Mouse (Mus musculus) 416B (cell line): Measurements from ENCODE around the gene Ccdc170.
A peak's percentile ranks its signal among the peaks of the same experiment; 100 is the strongest.
"Not testable (repeated sequence)": the region's sequence is repeated elsewhere in the genome, so short reads cannot be mapped to it uniquely, and the experiment has no call there.

Experiments used
- DNase-seq: peaks from one replicate; pipeline ENCODE4 v3.0.0; 2011; ENCODE audit warnings: low read depth

Gene Ccdc170

DNA sequence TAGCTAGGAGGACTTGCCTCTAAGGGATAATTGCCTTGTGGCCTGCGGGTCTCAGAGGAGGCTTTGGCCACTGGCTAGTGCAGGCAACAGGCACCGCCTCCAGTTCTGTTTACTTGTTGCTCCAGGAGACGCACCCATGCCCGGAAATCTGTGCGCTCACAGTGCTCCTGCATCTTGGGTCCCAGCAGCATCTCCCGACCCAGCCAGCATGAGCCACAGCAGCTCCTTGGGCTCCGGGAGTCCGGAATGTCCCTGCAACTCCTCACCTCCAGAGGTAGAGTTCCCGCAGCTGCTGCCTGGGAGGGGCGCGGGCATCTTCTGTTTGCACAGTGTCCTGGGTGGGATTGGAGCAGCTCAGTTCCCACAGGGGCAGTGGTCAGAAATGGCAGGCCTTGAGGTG is at the start of gene Ccdc170:
Gene Ccdc170 (plus strand): TSS at position 148 of the 400 bp plus-strand sequence.
- no peak for DNase-seq

DNA sequence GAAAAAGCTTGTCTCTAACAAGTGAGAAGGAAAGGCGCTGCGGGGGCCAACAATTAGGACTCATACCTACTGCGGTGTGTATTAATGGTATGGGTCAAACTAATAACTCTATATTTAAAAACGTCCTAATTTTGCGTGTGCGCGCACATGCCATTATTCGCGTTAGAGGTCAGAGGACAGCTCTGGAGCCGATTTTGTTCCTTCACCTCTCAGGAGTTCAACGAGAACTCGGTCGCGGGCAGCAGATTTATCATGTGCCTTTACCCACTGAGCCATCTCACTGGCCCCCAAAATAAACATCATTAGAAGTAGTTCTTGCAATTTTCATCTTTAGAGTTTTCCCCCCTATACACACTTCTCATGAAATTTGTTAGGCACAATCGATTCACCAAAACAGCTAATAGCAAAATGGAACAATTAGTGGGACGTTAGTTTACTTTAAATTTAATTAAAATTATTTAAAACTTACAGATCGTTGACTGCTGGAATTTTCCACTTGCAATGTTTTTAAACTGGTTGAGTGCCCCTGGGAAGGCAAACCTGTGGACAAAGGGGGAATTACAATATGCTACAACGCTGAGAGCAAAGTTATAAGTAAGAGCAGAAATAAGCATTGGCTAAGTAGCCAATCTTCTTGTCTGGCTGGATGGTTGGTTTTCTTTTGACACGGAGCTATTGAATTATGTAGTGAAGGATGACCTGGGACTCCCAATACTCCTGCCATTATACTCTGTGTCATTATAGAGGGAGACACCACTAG is 49.1 kb upstream of the Ccdc170 start:
- DNase-seq = peak; percentile 67

DNA sequence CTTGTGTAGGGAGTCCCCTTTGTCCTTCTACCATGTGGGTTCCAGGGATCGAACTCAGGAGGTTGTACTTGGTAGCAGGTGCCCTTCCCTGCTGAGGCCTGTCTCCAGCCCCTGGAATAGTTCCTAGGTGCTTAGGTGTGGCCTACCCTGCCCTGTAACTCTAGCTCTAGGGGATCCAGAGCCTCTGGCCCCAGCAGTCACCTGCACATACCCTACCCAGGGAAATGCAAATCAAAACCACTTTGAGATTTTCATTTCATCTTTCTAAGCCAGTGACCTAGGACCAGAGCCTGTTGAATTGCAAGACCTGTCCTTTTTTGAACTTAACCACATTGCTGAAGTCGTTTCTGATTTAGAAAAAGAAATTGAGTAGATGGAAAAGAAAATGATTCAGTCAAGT is 48.4 kb upstream of the Ccdc170 start:
- DNase-seq = not testable (repeated sequence)

DNA sequence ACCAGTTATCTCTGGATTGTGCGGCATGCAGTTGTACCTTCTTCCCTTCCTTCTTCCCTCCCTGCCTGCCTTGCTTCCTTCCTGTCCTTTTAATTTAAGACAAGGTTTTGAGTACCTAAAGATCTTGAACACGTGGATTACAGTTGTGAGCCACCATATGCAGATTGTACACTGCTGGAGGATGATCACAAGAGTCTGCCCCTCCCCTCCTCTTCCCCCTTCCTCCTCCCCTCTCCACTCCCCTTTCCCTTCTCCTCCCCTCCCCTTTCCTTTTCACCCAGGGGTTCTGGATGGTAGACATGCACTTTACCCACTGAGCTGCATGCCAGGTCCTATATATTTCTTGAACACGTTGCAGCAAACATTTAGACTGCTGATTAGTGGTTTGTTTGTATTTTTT is 46.9 kb upstream of the Ccdc170 start:
- no peak for DNase-seq

DNA sequence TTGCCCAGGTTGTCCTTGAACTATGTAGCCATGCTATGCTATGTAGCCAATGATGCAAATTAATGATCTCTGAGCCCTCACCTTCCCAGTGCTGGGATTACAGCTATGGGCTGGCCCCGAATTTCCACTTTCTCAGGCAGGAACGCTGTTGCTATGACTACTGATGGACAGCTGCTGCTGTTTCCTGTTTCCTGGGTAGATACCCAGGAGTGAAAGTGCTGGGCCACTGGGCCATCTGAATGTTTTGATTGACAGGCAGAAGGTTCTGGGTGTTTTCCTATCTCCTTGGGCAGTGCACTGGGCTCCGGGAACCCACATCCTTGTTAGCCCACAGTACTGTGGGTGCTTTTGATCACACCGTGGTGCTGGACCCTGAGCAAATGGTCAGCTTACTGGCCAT is 25.9 kb upstream of the Ccdc170 start:
- DNase-seq = peak; percentile 69

DNA sequence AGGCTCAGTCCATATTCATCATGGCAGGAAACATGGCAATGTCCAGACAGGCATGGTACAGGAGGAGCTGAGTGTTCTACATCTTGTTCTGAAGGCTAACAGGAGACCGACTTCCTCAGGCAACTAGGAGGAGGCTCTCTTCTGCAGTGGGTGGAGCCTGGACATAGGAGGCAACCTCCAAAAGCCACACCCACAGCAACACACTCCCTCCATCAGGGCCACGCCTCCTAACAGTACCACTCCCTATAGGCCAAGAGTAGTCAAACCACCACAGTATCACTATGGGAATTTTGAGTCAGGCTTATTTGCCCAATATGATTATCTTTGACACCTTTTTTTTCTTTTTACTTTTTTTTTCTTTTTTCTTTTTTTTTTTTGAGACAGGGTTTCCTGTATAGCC is 22.1 kb upstream of the Ccdc170 start:
- peak; percentile 28 for DNase-seq

DNA sequence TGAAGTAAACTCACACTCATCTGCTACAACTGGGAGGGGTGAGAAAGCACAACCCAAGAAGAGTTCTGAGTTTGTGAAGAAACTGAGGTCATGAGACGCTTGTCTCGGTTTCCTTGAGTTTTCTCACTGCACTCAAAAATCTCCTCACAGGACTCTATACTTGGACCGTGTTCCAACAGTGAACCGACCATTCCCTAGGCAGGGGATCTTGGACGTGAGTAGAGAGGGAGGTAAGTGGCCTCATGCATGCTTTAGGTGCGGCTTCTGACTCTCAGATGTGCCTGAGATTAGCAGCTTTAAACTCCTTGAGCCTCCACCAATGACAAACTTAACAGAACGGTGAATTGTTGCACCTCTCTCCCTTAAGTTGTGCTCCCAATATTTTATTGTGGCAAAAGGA is 16.5 kb upstream of the Ccdc170 start:
- no peak for DNase-seq

DNA sequence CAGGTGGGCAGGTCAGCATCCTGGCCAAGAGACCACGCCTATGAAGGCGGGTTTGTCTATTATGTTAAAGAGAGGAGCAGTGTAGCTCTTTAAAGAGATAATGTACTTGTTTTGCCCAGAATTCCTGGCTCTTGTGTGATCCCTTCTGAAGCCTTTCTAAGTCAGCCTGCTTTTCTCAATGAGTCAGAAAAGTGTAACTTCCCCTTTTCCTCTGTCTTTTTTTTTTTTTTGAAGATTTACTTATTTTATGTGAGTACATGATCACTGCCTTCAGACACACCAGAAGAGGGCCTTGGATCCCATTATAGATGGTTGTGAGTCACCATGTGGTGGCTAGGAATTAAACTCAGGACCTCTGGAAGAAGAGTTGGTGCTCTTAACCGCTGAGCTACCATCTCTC is 12.9 kb upstream of the Ccdc170 start:
- DNase-seq = peak; percentile 61

DNA sequence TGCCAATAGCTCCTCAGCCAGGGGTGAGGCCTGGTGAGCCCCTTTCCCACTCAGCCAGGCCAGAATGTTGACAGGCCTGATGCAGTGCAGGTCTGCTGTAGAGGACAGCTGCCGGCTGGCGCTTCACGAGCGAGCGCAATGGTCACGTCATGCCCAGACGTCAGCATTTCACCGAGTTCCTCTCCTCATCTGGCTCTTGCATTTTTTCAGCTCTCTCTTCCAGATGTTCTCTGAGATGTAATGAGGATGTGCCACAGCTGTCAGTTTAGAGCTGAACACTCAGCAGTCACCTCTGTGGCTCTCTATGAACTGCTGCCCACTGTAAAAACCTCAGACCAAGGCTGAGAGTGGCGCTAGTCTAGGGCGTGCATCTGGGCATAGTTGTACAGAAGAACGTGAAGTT is 8.7 kb upstream of the Ccdc170 start:
- no peak for DNase-seq

DNA sequence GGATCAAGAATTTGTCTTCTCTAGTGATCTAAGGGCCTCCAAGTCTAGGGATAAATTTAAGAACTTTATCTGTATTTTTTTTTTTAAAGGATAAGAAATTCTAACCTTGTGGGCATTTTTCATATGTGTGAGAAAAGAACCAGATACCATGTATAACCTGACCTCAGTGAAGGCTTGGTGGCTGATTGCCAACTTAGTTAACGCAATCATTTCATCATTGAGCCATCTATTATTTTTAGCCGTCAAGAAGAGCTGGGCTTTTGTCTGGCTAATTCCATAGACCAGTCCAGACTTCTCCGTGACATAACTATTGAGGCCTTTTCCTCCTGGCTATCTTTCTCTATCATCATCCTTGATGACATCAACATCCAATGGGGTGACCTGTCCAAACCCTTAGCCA is 6.9 kb upstream of the Ccdc170 start:
- peak; percentile 31 for DNase-seq

DNA sequence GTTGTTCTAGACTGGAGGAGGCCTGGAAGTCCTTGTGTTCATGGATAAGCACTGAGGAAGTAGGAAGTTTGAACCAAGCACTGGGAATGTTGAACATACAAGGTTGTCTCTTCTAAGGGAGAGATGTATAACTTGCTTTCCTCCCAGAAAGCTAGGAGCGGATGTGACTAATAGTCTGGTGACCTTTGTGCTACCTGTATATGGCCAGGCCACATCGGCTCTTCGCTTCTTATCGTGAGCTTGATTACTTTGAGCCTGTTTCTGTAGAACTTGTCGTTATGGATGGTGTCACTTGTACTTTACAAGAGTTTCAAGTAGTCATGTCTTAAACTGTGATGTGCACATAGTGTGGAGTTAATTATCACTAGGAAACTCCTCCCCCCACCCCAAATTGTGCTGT is 5.7 kb upstream of the Ccdc170 start:
- DNase-seq = no peak

DNA sequence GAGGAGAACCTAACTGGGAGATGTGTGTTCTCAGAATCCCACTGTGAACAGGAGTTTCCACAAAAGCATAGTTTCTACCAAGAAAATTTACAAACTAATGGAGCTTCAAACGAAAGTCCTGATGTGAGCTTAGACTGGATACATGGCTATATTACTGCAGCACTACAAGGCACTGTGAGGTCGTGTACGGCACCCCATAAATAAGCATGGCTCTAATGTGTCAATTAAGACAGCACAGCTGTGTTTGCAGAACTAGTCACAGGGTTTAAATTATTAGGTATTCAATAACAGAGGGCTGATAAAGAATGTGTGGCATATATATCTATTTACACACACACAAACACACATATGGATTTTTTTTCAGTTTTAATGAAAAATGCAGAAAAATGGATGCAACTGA is 1.4 kb upstream of the Ccdc170 start:
- no peak for DNase-seq

DNA sequence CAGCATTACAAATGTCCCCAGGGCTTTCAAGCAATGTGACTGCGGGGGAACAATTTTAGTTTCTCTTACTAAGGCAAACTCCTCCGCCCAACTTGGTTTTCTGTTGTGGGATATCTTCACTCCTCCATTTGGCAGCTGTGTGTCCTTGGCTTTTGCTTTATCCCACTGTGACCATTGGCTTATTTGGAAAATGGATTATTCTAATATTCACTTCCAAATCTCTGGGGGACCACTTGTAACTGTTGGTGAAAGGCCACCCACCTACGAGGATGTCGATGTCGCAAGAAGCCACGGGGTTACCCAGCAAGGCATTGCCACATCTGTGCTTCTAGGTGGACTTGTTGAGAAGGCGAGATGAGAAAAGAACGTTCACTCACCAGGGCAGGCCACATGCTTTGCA is 607 bp upstream of the Ccdc170 start:
- DNase-seq = peak; percentile 29

DNA sequence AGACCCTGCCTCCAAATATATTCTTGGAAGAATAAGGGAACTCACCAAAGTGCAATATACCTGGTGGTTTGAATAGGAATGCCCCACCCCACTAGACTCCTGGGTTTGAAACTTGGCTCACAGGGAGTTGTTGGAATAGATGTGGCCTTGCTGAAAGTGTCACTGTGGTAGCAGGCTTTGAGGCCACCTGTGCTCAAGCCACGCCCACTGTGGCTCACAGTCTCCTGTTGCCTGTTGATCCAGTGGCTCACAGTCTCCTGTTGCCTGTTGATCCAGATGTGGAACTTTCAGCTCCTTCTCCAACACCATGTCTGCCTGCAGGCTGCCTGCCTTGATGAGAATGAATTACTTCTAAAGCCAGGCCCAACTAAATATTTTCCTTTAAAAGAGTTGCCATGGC is 1.5 kb downstream of the Ccdc170 start:
- no peak for DNase-seq

DNA sequence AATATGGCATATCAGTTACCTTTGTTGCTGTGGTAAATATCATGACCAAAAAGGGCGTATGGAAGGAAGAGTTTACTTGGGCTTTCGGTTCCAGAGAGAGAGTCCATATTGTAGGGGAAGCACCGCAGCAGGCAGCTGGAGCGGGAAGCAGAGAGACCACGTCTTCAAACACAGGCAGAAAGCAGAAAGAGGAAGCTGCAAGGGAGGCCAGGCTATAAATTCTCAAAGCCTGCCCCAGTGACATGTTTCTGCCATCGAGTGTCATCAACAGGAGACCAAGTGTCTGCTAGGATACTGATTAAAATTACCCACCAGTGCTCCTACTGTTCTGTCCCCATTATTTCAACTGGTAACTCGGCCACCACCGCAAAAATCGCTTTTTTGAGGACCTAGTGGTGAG is 2.7 kb downstream of the Ccdc170 start:
- DNase-seq = no peak

DNA sequence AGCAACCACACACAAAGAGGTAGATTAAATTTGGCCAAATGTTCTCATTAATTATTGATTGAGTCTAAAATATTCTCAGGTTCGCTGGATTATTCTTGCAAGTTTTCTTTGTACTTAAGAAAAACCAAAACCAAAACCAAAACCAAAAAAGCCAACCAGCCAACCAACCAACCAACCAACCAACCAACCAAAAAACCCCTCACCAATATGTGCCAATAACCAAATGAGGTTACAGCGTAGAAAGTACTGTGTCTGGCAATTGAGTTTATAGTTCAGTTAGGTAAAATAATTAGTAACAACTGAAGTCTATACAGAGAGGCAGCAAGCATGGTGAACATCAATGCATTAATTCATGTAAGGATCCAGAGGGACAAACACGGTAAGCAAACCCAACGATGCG is 7.6 kb downstream of the Ccdc170 start:
- DNase-seq = no peak

DNA sequence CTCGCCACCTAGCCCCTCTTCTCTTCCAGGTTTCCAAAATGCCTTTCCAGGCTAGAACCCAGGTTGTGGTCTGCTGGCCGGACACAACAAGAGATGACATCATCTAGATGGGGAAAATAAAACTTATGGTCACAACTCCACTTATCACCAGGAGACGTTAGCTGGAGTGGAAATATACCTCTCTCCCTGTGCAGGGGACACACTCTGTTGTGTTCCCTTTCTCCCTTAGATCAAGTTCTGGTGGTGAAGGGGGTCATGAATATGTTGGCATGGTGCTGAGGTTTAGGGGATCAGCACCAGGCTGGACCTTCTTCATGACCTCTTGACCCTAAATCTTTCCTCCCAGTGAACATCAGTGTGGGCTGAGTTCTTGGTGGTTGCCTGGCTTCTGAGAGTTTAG is 9.0 kb downstream of the Ccdc170 start:
- DNase-seq = no peak

DNA sequence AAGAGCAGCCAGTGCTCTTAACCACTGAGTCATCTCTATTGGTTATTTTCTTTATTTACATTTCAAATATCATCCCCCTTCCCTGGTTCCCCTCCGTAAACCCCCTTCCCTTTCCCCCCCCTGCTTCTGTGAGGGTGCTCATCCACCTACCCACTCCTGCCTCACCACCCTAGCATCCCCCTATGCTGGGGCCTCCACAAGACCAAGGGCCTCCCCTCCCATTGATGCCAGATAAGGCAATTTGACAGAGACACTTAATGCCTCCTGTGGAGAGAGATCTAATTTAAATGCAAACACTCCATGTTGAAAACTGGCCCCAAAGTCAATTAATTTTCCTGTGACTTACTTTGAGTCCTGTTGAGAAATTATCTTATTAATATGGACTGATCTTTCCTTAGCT is 9.7 kb downstream of the Ccdc170 start:
- no peak for DNase-seq

DNA sequence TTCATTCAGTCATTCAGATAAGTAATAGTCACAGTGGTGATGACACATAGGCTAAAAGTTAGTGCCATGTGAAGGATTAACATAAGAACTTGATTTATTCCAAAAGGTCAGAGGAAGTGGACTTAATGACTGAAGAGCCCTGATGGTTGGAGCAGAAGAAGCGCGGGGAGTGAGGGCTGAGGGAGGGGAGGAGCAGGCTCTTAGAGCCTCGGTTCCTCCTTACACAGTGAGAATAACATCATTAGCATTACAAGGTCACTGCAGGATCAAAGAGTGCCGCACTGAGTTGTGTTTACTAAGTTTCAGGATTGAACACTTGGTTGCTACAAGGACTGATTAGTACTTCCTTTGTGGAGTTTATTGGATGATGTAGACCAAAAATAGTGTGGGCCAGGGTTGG is 10.6 kb downstream of the Ccdc170 start:
- no peak for DNase-seq

DNA sequence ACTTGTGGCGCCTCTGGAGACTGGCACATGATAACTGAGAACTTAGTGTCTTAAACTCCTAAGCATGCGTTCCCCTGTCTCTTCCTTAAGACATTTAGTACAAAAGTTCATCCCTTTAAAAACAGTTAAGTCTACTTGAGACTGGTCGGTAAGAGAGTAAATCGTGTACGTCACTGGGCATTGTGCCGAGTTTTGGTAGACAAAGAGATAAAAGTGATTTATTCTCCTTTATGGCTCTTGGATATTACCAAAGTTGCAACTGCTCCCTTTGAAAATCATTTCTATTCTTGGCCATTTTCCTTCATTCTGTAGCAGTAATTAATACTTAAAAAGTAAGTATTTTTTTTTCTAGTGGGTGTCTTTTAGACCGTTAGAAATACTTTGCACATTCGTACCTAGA is 20.9 kb downstream of the Ccdc170 start:
- no peak for DNase-seq

DNA sequence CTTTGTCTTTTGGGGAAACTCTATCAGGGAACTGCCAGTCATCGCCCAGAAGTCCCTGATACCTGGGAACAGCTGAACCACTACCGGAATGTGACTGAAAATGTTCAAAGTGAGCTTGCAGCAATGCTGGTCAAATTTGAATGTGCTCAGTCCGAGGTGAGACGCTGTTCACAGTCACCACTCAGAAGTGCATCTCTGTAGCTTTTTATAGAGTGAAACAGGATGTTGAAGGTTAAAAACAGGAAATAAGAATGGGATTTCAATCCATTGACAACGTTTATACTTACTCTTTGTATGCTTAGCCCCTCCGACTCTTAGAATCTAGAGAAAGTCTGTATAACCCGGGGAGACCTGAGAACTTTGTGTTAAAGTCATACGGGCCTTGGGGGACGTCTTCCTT is 30.4 kb downstream of the Ccdc170 start:
- DNase-seq = no peak

DNA sequence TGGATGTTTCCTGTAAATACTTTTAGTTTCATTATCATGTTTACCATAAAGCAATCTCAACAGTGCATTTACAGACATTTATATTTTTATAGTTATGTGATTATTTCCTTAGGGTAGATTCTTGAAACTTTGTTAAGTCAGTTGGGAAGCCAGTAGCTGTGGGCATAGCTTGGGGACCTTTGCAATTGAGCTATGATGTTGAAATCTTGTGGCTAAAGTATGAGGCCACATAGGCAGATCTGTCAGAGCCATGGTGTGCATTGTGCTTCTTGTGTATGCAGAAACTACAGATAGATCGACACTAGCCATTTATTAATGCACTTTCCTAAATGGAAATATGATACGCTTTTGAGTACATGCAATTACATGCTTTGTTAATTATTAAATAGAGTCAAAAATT is 35.3 kb downstream of the Ccdc170 start:
- DNase-seq = peak; percentile 79

DNA sequence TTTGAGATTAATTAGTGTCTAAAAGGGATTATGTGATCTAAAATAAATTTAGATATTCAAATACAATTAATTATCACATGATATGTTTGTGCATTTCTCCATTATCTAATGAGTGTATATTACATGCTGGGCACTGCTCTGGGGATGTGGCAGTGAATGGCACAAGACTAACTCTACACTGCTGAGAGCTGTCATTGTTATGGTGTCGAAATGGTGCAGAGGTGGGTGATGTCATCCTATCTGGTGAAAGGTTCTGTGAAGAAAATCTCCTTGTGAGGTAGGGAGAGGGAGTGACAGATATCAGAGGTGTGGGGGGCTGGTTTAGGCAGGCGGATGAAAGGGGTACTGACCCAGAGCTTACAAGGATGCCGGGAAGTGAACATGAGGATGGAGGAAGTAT is 37.3 kb downstream of the Ccdc170 start:
- DNase-seq = peak; percentile 36

DNA sequence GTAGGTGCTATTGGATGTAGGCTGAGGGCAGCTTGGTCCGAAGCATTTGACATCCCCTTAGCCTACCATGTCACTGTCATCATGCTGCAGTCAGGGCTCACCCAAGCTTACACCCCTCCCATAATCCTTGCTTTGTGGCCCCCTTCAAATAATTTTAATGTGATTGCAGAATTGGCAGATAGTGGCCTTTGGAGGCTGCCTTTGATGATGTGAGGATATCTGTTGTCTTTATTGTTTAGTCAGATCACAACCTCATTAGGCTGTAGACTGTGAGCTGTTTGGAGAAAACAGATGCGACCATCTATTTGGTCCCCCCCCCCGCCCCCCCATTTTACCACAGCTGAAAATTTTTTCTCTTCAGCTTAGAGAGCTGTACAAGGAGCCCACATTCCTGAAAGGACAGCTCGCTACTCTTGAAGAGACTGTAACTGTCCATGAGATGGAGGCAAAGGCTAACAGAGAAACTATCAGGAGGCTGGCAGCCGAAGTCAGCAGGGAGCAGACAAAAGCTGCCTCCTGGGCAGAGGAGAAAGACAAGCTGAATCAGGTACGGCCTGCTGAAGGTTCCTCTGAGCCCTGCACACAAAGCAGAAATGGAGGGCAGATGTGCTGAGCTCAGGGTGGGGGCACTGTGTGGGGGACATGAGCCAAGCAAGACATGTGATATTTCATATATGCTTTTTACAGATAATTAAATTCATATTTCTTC is 38.2 kb downstream of the Ccdc170 start:
- no peak for DNase-seq
